Mouse (Mus musculus) mature B cell (primary cell): ENCODE data around the gene Ptges2.

ENCODE experiments used
- in situ Hi-C: fragments of 300-500 bp; cut with MboI; formaldehyde crosslinking; loops from 2 replicates; pipeline ENCODE4 v1.14.3; 2019

Gene Ptges2

DNA sequence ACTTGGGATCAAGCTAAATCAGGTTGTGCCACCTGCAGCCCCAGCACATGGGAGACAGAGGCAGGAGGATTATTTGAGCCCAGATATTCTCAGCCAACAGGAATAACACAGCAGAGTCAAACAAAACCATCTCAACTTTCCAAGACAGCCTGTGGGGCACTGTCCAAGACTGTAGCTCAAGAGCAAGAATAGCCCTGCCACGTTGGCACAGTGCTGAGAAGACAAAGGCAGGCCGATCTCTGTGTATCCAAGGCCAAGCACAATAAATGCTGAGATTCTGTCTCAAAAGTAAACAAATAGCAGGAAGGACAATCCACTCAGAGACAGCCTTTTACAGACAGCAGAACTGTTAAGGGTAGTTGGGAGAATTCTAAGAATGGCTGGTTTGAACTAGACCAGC is 44.5 kb downstream of the Ptges2 start:
- in situ Hi-C loops: no loop called here

DNA sequence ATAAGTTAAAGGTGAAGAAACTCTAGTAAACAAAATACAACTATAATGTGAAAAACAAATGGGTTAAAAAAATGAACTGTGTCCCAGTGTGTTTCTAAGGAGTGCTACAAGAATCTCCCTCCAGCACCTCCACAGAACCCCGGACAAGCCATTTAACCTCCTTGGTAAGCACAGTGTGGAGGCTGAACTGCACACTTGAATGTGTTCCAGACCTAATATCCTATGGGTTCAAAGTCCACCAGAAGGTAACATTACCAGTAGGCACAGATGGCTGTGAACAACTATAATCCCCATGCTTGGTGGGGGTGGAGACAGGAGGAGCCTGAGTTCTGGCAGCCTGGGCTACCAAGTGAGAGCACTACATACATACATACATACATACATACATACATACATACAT is 44.9 kb downstream of the Ptges2 start:
- in situ Hi-C loops: no loop called here

- in situ Hi-C loops: no loop called here
Observed at GRCm38 (mm10) chr2:32441550-32441949, 45.9 kb downstream of the Ptges2 start.

GRCm38 (mm10) chr2:32445535-32445934 is 49.8 kb downstream of the Ptges2 start:
- in situ Hi-C loops: no loop called here

GRCm38 (mm10) chr2:32447264-32447936 is 51.7 kb downstream of the Ptges2 start:
- in situ Hi-C loops: no loop called here

DNA sequence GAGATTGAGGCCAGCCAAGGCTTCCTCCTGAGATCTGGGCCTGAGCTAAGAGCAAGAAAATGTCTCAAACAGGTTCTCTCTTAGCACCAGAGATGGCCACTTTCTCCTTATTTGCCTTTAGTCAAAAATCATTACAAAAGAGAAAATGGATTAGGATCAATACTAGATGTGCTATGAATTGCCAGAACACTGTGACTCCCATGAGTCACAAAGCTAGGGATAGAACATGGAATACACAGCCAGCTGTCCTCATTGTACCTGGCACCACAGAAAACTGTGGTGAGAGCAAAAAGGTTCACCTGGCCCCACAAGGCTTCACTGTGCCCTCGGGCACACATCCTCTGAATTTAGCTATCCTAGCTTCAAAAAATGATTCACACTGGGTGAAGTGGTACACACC is 52.8 kb downstream of the Ptges2 start:
- in situ Hi-C loops: no loop called here

DNA sequence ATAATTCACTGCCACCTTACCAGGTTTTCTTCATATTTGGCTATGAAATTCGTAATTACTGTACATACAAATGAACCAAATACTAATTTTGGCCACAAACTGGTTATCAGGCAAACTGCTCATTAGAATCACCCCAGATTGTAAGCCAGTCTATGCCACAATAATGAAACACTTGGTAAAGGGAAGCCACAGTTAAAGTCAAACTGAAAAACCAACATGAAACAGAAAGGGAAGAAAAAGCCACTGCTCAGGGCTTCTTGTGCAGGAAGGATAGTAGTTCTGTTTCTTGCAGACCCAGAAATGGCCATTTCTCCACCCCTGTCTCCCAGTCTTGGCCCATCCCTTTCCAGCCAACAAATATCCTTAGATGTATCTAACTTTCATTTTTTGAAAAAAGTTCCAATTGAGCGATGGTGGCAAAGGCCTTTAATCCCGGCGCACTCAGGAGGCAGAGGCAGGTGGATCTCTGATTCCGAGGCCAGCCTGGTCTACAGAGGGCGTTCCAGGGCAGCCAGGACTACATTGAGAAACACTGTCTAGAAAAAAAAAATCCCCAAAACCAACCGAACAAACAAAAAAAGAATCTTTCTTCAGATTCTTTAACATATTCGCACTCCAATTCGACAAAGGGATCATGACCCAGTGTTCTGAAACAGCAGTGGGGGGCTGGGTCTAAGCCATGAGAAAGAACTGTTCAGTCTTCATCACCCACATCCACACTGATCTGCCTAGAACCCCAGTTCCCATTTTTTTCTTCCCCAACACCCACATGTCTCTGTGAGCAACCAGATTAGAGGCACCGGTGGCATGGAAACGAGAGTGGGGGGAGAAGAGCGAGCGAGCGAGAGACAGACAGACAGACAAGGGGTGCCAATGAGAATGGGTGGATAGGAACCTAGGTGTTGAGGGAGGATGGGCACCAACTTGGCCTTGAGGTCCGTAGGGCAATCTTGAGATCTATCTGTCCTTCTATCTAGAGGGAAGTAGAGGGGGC is 54.4 kb downstream of the Ptges2 start, which contains the start of gene Naif1:
TSS of gene Naif1 (plus strand) at position 697 of the 994 bp plus-strand sequence.
- in situ Hi-C loops: no loop called here

GRCm38 (mm10) chr2:32450881-32451844 is 55.5 kb downstream of the Ptges2 start, which contains the start of gene Slc25a25:
Gene Slc25a25, minus strand, starts transcription at chr2:32451445.
- in situ Hi-C loops: no loop called here

GRCm38 (mm10) chr2:32451870-32452372 is 56.2 kb downstream of the Ptges2 start:
- in situ Hi-C loops: no loop called here

DNA sequence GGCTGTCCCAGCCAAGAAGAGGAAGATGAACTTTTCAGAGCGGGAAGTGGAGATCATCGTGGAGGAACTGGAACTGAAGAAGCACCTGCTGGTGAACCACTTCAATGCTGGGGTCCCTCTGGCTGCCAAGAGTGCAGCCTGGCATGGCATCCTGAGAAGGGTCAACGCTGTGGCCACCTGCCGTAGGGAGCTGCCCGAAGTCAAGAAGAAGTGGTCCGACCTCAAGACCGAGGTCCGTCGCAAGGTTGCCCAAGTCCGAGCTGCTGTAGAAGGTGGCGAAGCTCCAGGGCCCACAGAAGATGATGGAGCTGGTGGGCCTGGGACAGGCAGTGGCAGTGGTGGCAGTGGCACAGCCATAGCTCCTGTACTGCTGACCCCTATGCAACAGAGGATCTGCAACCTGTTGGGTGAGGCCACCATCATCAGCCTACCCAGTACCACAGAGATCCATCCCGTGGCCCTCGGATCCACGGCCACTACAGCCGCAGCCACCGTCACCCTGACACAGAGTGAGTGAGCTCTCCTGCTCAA is 56.8 kb downstream of the Ptges2 start:
- in situ Hi-C loops: no loop called here

GRCm38 (mm10) chr2:32453641-32454303 is 58.1 kb downstream of the Ptges2 start:
- in situ Hi-C loops: no loop called here

DNA sequence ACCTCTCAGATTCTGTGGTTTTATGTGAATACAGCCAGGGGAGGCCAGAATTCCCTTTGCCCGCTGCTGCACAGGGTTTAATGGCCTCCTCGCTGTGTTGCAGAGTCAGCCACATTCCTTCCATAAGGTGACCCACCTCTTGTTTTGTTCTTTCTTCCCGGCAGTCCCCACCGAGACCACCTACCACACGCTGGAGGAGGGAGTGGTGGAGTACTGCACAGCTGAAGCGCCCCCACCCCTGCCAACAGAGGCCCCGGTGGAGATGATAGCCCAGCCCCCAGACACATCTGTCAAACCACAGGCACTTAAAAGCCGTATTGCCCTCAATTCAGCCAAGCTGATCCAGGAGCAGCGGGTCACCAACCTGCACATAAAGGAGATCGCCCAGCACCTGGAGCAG is 58.9 kb downstream of the Ptges2 start:
- in situ Hi-C loops: no loop called here

DNA sequence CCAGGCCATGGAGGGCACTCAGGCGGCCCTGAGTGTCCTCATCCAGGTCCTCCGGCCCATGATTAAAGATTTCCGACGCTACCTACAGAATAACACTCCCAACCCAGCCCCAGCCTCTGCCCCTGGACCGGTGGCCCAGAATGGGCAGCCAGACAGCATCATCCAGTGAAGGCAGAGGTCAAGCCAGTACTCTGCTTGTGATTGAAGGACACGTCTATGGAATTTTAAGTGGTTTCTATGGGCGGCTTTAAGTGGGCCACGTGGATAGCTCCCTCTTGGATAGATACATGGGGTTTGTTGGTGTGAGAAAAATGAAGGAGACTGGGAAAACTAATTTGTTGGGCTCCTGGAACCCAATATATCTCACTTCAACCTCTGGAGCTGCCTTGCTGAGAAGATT is 59.4 kb downstream of the Ptges2 start:
- in situ Hi-C loops: no loop called here
